Mouse (Mus musculus): ENCODE measurements around the gene Supt3.

The Supt3 gene

DNA sequence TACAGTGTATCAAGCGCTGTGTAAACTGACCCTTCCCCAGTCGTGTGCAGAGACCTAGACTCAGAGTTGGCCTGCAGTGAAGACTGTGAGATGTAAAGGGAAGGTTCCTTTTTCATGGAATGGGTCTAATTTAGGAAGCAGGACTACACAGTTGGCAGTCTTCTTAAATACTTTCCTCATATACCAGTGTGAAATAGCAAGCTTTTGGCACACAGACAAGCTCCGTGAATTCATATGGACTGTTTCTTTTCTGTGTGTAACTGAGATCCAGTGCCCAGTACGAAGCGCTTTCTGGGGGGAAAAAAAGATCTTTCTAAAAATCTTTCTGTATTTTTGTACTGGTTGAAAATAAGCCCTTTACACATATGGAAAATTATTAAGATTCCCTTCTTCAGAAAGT lies 286.8 kb downstream of the Supt3 start:
- DNase-seq = no peak

DNA sequence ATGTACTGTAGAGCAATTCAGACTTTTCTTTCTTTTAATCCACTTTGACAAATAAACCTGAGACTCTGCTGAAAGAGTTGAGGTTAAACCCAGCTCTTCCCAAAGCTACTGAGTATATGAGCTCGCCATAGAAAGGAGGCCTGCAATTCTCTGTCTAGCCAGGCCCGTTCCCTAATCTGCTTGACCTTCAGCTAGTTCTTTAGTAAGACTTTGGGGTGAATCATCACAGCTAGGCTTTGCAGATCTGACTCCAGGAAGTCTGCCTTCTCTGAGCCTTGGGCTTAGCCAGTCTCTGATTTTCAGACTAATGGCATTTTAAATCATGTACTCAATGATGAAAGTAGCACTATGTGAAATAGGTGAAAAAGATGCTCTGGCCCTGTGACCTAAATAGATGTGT lies 288.5 kb downstream of the Supt3 start:
- no peak for DNase-seq

DNA sequence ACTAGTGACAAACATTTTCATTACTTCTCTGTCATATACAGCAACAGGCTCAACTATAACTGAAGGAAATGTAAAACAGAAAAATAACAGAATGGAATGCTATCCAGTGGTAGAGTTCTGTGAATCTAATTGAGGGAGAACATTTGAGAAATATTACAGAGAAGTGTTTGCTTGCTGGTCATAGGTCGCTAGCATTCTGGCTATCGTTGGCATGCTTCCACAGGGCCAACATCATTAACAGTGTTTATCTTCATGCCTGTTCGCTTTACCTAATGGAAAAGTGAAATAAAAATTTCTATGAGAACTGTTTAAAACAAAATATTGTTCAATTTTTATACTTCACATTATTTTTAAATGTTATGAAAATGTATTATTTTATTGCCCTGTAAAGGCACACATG lies 290.5 kb downstream of the Supt3 start:
- no peak for DNase-seq

DNA sequence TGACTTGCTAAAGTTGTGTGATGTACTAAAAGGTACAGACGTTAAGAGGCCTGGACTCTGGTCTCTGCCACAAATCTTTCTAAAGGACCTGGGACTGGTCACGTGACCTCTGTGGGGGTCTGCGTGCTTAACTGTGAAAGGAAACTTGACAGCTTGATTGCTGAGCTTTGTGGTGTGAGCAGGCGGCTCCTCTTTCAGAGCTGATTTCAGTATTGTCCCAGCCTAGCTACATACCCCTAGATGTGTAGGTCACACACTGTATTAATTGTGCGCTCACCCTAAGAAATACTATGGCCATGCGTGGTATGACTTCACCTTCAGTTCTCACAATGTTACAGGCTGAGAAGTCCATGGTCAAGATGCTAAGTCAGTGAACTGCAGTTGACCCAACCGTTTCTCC lies 291.4 kb downstream of the Supt3 start:
- no peak for DNase-seq

DNA sequence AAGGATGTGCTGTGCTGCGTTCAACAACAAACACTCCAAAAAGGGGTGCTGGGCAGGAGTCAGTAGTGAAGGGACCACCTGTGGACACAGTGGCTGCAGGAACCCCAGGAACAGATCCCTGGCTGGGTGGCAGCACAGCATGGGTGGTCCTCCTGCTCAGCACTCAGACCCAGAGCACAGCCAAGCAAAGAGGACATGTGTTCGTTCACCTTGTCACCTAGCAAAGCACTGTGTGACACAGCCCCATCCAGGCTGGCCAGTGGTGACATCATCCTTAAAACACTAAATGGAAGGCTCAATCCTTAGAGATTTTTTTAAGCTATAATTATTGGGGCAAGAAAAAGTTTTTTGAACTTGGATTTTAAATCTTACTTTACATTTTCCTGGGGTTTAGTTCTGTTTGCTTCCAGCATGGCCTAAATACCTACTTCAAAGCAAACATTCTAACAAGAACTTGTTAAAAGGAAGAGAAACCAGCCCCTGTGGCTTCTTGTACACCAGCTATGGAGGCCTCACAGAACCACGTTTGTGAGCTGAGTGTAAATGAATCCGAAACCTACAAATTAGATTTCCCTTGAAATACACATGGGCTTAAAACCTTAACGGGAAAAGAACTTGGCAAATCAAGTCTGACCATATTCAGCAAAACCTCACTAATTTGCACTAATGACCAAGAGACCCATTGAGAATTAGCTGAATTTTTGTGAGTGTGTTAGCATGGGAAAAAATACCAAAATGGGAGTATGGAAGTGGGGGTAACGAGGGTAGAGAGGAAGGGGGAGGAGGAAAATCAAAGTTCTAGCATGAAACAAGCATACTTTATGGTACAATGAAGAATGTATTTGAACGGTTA lies 295.8 kb downstream of the Supt3 start:
- no peak for DNase-seq

DNA sequence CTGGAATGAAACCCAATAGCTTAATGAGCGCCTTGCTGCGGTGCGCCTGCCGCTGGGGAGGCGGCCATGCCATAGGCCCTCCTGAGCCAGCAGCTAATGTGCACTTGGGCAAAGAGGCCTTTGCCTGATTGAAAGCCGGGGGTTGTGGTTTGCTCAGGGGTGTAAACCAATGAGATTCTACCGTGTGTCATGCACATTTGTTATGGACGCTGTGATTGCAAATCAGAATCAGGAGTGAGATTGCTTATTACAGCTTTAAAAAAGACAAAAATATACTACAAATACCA lies 296.3 kb downstream of the Supt3 start:
- no peak for DNase-seq

DNA sequence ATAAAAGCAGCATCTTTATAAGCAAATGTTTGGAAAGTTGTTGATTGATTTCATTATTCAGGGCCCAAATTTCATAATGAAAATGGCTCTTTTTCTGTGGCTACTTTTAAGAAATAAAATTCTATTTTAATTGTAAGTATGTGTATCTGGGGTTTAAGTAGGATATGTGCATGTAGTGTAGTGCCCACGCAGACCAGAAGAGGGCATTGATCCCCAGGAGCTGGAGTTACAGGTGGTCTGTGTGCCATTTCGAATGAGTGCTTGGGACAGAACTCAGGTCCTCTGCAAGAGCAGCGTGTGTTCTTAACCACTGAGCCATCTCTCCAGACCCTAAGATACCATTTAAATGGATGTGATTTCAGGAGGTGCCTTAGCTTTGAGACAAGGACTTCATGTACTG lies 296.8 kb downstream of the Supt3 start:
- DNase-seq = no peak

DNA sequence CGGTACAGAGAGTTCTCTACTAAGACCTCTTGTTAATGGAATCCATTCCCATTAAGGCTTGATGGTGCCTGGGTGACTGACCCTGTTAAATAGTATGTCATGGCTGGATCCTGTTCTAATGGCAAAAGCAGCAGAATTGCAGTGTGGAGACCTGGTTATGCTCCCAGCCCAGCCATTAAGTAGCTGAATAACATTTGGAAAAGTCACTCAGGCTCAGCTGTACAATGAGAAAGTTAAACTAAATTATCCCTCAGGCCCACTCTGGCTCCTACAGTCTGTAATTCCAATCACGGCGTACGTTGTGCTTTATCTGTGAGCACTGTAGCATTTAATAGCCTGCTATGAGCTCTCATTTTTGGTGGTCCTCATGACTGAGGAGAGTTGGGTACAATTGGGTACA lies 300.0 kb downstream of the Supt3 start:
- DNase-seq = no peak

DNA sequence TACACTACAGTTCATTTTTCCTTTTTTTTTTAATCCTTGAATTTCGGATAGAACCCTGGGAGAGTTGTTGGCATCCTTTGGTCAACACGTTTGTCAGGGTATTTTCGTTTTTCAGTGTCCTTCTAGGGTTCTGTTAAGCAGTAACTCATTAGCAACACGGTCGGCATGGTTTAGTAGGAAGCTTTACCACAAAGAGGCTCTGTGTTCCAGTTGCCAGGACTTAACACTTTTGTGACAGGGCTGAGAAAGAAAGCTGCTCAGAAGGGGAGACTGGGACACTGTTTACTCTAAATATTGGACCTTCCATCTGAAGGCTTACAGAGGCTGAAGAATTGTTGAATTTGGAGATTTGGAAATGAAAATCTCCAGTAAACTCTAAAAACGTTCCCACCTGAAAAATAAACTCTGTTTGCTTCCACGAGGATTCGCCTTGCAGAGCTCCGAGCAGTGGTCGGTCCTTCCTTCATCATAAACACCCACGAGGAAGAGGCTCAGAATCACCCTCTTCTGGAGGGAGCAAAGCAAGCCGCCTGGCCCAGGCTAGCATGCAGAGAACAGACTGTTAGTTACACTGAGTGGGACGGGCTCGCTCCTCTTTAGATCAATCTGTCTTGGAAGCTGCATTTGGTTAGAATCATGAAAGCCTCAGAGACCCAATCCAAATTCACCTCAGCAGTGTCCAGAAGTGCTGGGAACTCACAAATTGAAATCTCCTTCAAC lies 301.1 kb downstream of the Supt3 start:
- DNase-seq = no peak

DNA sequence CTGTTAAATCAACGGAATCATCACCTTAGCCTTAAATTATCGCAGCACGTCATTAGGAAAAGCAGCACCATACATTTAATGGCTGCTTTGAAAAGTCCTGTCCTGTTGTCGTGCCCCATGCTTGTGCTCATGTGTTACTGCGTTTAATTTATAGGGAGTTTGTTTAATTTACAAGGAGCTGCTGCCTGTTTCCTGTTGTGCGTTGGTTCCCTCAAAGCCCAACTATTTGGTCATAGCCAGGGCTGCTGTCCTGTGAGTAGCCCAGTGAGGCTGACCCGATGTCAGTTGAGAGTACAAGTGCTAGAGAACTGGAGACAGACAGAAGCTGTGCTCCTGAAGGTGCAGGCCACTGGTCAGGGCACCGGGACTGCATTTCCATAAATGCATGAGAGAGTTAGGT lies 304.6 kb downstream of the Supt3 start:
- no peak for DNase-seq

DNA sequence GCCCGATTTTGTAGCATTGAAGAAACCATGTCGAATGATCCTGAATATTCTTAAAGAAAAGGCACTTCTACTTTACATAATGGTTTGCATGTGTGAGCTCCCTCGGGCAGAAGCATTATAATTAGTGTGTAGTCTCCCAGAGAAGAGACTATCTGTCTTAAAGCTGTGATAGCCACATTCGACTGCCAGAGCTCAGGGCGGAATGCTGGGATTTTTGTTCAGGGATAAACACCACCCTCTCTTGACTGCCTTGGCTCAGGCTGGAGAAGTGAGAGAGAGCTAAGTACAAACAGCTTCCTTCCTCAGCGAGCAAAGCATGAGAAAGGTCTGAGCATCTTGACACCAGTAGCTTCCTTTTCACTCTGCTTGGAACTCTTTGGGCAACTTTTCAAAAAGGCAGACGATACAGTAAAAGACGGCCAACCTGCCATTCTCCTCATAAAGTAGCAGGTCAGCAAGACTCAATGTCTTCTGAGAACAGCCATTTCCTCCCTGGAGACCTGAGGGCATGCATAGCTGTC lies 305.1 kb downstream of the Supt3 start:
- no peak for DNase-seq

DNA sequence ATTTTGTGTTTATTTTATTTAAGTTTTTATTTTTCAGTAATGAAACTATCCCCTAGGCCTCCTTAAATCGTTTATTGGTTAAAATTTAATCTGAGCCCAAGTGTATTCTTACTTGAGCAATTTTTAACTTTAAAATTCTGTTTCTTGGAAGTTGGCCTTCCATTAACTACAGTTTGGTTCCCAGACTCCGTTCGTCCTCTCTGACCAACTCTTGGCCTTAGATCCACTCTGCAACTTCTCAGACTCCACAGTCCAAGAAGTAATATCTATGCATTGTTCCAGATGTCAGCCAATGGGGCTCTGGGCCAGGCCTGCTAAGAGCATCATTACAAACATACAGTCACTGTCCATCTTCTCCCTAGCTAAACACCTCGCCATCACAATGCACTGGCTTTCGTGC lies 309.4 kb downstream of the Supt3 start:
- no peak for DNase-seq

DNA sequence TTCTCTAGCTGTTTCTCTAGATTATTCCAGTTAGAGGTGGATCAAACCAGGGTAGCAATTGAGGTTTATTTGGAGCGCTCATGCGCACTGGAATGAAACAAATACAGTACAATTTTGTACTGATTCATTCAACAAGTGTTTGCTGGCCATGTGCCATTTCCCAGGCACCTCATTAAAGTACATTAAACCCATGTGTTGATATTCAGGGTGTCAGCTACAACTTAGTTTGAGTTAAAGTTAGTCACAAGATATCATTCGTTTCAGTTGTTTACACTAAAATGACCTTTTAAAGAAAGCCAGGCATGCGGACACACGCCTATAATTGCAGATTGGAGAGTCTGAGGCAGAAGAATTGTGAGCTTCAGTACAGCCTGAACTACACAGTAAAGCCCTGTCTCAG lies 310.1 kb downstream of the Supt3 start:
- DNase-seq = no peak

DNA sequence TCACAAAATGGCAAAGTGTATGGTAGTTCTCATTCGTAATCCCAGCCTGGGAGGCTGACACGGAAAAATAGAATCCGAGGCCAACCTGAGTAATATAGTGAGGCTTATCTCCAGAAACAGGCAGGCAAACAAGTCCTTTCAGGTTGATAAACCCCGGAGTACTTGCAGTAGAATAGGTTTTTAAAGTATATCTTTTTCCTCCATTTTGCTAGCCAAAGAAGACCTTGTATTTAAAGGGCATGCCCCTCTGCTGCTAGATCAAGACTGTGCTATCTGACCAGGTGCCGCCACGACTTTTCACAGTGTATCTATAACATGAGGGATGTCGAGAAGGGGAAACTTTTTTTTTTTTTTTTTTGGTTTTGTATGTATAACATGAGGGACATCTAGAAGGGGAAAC lies 324.1 kb downstream of the Supt3 start:
- no peak for DNase-seq

DNA sequence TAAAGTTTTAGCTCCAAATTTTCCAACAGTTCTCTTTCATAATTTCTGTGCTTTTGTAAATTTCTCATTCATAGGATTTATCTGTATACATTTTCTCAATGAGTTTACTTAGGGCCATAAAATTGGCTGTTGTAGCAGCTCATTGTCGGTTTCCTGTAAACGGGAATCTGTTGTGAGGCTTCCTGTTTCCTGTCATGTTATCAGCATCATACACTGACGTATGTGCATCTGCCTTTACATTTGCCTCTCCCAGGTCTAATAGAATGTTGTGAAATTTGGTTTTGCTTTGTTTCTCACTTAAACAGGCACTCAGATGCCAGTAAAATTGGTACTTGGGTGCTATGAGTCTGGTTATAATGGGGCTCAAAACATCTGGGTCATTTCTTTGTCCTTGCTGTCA lies 338.4 kb downstream of the Supt3 start:
- no peak for DNase-seq

DNA sequence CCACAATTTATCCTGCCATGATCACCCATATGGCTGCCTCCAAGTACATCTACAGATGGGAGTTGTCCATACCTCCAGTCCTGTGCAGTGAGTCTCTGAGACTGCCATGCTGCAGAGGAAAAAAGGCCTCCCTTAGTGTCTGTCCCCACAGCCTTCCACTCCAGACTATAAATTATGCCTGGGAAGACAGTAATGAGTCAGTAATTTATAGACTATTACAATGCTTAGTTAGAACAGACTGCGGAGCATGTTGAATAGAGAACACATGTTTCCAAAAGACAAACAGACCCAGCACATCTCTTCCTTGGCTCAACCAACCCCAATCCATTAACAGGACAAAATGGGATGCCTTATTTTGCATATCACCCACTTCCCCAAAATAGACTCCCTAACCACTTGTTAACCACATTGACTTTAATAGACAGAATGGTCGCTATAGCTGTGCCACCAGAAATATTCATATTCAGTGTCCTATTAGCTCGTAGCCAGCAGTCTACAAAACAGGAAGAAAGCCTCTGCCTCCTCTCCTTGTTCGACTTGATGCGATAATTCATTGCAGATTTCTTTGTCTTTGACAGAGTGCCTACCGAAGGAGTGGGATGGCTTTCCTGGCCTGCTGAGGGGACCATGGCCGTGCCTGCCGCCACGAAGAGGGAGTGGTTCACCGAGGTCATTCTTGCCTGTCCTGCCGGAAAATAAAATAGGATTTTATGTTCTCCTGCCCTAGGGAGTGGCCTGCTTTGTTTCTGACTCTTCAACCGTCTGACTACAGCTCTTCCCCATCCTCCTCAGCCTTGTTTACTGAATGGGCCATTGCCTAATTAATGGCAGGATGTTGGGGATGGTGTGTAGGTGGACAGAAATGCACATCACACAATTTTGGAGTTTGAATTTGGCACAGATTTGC lies 341.9 kb downstream of the Supt3 start:
- DNase-seq = no peak

DNA sequence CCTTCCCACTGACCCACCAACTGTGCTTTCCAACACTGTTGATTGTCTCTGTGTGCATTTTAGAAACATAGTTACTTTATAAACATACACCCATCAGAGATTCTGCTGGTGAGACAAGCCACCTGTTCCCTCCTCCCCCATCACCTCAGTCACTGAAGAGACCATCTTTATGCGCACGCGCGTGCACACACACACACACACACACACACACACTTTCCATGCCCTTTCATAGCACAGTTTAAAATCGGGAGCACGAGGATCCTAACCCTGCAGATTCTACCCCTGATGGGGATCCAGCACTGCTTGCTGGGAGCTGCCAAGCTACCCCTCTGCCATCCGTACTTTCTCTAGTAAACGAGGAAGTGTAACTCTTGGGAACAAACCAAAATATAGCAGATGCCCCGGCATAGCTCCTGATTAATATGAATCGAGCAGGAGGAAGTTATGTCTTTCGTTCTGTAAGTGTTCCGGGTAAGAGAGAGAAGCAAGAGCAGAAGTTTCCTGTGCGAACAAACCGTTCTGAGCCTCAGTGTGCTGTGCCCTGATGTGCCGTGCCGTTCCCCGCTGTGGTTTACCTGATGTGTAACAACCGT lies 342.8 kb downstream of the Supt3 start:
- peak; percentile 30 for DNase-seq

DNA sequence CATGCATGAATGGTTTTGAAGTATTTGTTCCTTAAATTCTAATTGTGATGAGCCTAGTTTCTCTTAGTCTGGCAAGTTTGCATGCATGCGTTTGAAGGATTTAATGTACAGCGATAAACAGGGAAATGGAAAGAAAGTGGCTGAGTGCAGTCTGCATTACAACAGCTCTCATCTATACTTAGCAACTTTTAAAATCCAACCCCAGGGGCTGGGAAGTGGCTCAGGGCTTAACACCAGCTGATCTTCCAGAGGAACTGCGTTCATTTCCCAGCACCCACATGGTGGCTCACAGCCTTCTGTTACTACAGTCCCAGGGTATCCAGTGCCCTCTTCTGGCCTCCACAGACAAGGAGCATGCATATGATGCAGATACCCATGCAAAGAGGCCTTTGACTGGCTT lies 346.9 kb downstream of the Supt3 start:
- no peak for DNase-seq

DNA sequence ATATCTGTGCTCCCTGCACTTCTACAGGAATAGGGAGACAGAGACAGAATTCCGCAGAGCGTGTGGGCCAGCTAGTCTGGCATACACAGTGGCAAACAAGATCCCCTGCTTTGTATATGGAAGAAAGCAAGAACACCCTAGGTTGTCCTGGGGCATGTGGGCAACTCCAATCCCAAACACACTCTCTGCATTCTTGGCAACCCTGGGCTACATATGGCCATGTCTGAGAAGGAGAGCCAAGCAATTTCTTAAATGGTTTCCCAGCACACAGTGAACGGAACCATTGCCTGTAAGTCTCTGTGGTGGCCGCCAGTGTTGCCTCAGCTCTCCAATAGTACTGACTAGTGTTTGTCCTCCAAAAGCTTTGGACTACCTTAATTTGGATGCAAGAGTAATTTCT lies 351.7 kb downstream of the Supt3 start:
- no peak for DNase-seq

DNA sequence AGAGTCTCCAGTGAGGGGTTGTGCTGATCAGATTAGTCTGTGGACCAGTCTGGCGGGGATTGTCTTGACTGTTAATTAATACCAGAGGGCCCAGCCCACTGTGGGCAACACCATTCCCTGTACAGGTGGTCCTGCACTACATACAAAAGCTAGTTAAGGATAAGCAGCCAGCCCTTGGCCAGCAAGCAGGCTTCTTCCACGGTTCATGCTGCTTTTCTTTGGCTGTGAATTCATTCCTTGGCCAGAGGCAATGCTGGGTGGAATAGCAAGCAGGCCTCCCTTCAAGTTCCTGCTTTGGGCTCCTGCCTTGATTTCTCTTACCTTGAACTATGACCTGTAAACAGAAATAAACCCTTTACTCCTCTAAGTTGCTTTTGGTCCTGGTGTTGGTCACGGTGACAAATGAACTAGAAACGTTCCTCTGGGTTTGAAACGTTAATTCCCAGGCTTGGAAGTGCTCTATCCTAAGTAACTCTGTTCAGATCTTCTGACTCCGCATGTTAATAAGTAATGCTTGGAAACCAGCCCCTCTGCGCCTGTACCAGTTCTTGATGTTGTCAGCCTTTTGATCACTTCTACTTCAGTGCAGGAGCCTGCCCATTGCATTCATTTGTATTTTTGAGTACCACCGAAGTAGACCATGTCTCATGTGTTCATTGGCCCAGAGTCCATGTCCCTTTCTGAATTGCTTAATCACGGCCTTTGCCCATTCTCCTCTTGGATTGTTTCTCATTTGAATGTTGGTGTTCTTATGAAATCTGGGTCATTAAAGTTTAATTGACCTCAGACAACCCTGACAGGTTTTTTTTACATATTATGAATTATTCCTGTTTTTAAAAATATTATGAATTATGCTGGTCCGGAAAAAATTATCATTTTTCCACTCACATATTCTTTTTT lies 356.8 kb downstream of the Supt3 start:
- no peak for DNase-seq

DNA sequence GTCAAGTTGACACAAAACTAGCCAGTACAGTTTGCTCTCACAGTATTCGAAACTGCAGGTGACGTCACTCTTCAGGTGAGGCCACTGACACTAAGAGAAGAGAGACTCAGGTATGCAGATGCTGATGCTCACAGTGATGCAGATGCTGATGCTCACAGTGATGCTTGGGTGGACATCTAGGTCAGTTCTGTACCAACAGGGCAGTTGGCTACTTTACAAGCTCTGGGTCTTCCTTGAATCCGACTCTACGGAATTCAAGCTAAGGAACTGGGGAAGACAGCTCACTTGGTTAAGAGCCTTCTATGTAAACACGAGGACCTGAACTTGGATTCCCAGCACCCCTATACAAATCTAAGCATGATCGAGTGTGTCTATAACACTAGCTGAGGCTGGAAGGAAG lies 359.5 kb downstream of the Supt3 start:
- DNase-seq = no peak

DNA sequence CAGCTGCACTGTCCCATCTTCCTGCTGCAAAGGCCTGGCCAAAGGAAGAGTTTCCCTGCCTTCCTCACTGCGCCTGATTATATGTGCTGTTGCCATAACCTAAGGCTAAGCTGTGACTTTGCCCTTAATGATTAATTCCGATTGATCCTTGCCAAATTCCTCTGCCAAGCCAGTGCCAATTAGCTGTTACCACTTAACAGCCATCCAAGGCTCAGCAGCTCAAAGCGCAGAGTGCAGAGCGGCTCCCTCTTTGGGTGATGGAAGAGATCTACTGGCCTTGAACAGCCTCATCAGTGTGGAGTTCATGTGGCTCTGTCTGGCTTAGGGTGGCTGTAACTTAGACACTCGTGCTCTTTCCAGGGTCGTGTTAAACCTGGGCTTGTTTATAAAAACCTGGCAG lies 366.1 kb downstream of the Supt3 start:
- DNase-seq = no peak
